Mouse (Mus musculus): Measurements from ENCODE around the gene Isca1. TPM values are rescaled to one million over a fixed set of nuclear protein-coding genes. Genes with fewer than 3 reads are reported as not detected.
A peak's percentile ranks its signal among the peaks of the same experiment; 100 is the strongest.

The Isca1 gene
- polyA plus RNA-seq, 1 experiment from 2014 or later: 93.3 TPM

- Histone ChIP-seq H3K4me3 (no peak overlapping the region), H3K27ac (no peak overlapping the region), H3K4me1 (peaks cover 13% of the 10 kb centered on the region), H3K36me3 (replicated peaks) (peaks cover 87% of the 10 kb centered on the region), H3K27me3 (ENCODE audit: poor library complexity, severe bottlenecking) (no peaks in the 10 kb centered on the region), H3K9me3 (no peaks in the 10 kb centered on the region)
- DNase-seq (ENCODE audit: extremely low spot score, low spot score): no peak
- 88% methylated on average over 3 of the region's 3 CpGs for WGBS
Measured at GRCm38 (mm10) chr13:59775168-59775567, 5.6 kb upstream of the Isca1 start.

GRCm38 (mm10) chr13:59771257-59771656 is 1.6 kb upstream of the Isca1 start:
- Histone ChIP-seq H3K36me3 (replicated peaks) (peaks cover 58% of the 10 kb centered on the region), H3K9me3 (no peaks in the 10 kb centered on the region), H3K27ac (peak overlapping the region; percentile 91; the same call in 1 of the 2 replicates), H3K4me3 (peak overlapping the region; percentile 94; the same call in 1 of the 2 replicates), H3K4me1 (peaks cover 41% of the 10 kb centered on the region), H3K27me3 (ENCODE audit: poor library complexity, severe bottlenecking) (no peaks in the 10 kb centered on the region)
- DNase-seq (ENCODE audit: extremely low spot score, low spot score): no peak
- 74% methylated on average over 9 of the region's 9 CpGs for WGBS

- WGBS: 75% methylated on average over 9 of the region's 9 CpGs
- H3K36me3 ChIP-seq (replicated peaks): peaks cover 54% of the 10 kb centered on the region
- no peak for DNase-seq (ENCODE audit: extremely low spot score, low spot score)
- H3K9me3 ChIP-seq: no peaks in the 10 kb centered on the region
- peaks cover 45% of the 10 kb centered on the region for H3K4me1 ChIP-seq
- peak overlapping the region; percentile 91 for H3K27ac ChIP-seq
- peak overlapping the region; percentile 94 for H3K4me3 ChIP-seq
- H3K27me3 ChIP-seq (ENCODE audit: poor library complexity, severe bottlenecking): no peaks in the 10 kb centered on the region
Measured at GRCm38 (mm10) chr13:59770847-59771246, 1.2 kb upstream of the Isca1 start.

- Histone ChIP-seq H3K27me3 (ENCODE audit: poor library complexity, severe bottlenecking) (no peaks in the 10 kb centered on the region), H3K9me3 (no peaks in the 10 kb centered on the region), H3K36me3 (replicated peaks) (peaks cover 47% of the 10 kb centered on the region), H3K4me1 (peaks cover 49% of the 10 kb centered on the region), H3K4me3 (peak overlapping the region; percentile 94), H3K27ac (peak overlapping the region; percentile 91)
- WGBS: under 1% methylated on average over 28 of the region's 28 CpGs
- DNase-seq (ENCODE audit: extremely low spot score, low spot score): peak; percentile 90
Measured at GRCm38 (mm10) chr13:59770164-59770562, 553 bp upstream of the Isca1 start.

GRCm38 (mm10) chr13:59768531-59768930 is 1.1 kb downstream of the Isca1 start:
- no peak for DNase-seq (ENCODE audit: extremely low spot score, low spot score)
- H3K9me3 ChIP-seq: no peaks in the 10 kb centered on the region
- peak overlapping the region; percentile 94 for H3K4me3 ChIP-seq
- peaks cover 49% of the 10 kb centered on the region for H3K4me1 ChIP-seq
- no peaks in the 10 kb centered on the region for H3K27me3 ChIP-seq (ENCODE audit: poor library complexity, severe bottlenecking)
- 55% methylated on average over 13 of the region's 13 CpGs for WGBS
- H3K36me3 ChIP-seq (replicated peaks): peaks cover 37% of the 10 kb centered on the region
- H3K27ac ChIP-seq: peak overlapping the region; percentile 91; the same call in 1 of the 2 replicates

- Histone ChIP-seq H3K36me3 (replicated peaks) (peaks cover 37% of the 10 kb centered on the region), H3K27me3 (ENCODE audit: poor library complexity, severe bottlenecking) (no peaks in the 10 kb centered on the region), H3K4me1 (peaks cover 49% of the 10 kb centered on the region), H3K4me3 (peak overlapping the region; percentile 19), H3K9me3 (no peaks in the 10 kb centered on the region), H3K27ac (no peak overlapping the region)
- no peak for DNase-seq (ENCODE audit: extremely low spot score, low spot score)
- 84% methylated on average over 11 of the region's 11 CpGs for WGBS
Measured at GRCm38 (mm10) chr13:59766786-59767515, 2.7 kb downstream of the Isca1 start.

- WGBS: 95% methylated on average over 7 of the region's 7 CpGs
- no peaks in the 10 kb centered on the region for H3K9me3 ChIP-seq
- no peaks in the 10 kb centered on the region for H3K27me3 ChIP-seq (ENCODE audit: poor library complexity, severe bottlenecking)
- H3K4me1 ChIP-seq: peaks cover 23% of the 10 kb centered on the region
- no peak overlapping the region for H3K4me3 ChIP-seq
- H3K27ac ChIP-seq: no peak overlapping the region
- no peak for DNase-seq (ENCODE audit: extremely low spot score, low spot score)
- H3K36me3 ChIP-seq (replicated peaks): peaks cover 69% of the 10 kb centered on the region
Measured at GRCm38 (mm10) chr13:59762791-59763190, 6.8 kb downstream of the Isca1 start.

GRCm38 (mm10) chr13:59756906-59757305 is 12.7 kb downstream of the Isca1 start:
- no peak overlapping the region for H3K27ac ChIP-seq
- H3K9me3 ChIP-seq: no peaks in the 10 kb centered on the region
- no peak for DNase-seq (ENCODE audit: extremely low spot score, low spot score)
- H3K36me3 ChIP-seq (replicated peaks): peaks cover 78% of the 10 kb centered on the region
- WGBS: 94% methylated on average over 7 of the region's 7 CpGs
- no peaks in the 10 kb centered on the region for H3K4me1 ChIP-seq
- no peaks in the 10 kb centered on the region for H3K27me3 ChIP-seq (ENCODE audit: poor library complexity, severe bottlenecking)
- H3K4me3 ChIP-seq: no peak overlapping the region

- Histone ChIP-seq H3K36me3 (replicated peaks) (peaks cover 18% of the 10 kb centered on the region), H3K4me3 (no peak overlapping the region), H3K27ac (no peak overlapping the region), H3K4me1 (0 out of 2 replicates have a peak, but pooled peaks cover 4% of the 10 kb centered on the region), H3K27me3 (ENCODE audit: poor library complexity, severe bottlenecking) (no peaks in the 10 kb centered on the region), H3K9me3 (no peaks in the 10 kb centered on the region)
- whole genome bisulfite sequencing: 77% methylated on average over 12 of the region's 12 CpGs
- no peak for DNase-seq (ENCODE audit: extremely low spot score, low spot score)
Measured at GRCm38 (mm10) chr13:59750310-59750709, 19.3 kb downstream of the Isca1 start.

- Histone ChIP-seq H3K4me3 (no peak within 1 kb of the TSS), H3K4me1 (0 out of 2 replicates have a peak, but pooled peaks cover 4% of the 10 kb centered on the region), H3K27ac (no peak within 1 kb of the TSS), H3K27me3 (ENCODE audit: poor library complexity, severe bottlenecking) (no peaks in the 10 kb centered on the region), H3K36me3 (replicated peaks) (no peaks in the 10 kb centered on the region), H3K9me3 (no peaks in the 10 kb centered on the region)
- DNase-seq (ENCODE audit: extremely low spot score, low spot score): no peak
- WGBS: 84% methylated on average over 9 of the region's 9 CpGs
Measured at GRCm38 (mm10) chr13:59746711-59747110, 22.9 kb downstream of the Isca1 start, which contains the start of gene 1700014D04Rik. Gene 1700014D04Rik, minus strand, starts transcription at chr13:59746752.

GRCm38 (mm10) chr13:59746164-59746563 is 23.4 kb downstream of the Isca1 start:
- Histone ChIP-seq H3K4me1 (0 out of 2 replicates have a peak, but pooled peaks cover 4% of the 10 kb centered on the region), H3K9me3 (no peaks in the 10 kb centered on the region), H3K27me3 (ENCODE audit: poor library complexity, severe bottlenecking) (no peaks in the 10 kb centered on the region), H3K36me3 (replicated peaks) (no peaks in the 10 kb centered on the region), H3K27ac (no peak overlapping the region), H3K4me3 (no peak overlapping the region)
- no peak for DNase-seq (ENCODE audit: extremely low spot score, low spot score)
- WGBS: 69% methylated on average over 6 of the region's 6 CpGs

- H3K27me3 ChIP-seq (ENCODE audit: poor library complexity, severe bottlenecking): no peaks in the 10 kb centered on the region
- H3K4me3 ChIP-seq: no peak overlapping the region
- no peak for DNase-seq (ENCODE audit: extremely low spot score, low spot score)
- 86% methylated on average over 6 of the region's 6 CpGs for WGBS
- no peaks in the 10 kb centered on the region for H3K9me3 ChIP-seq
- H3K36me3 ChIP-seq (replicated peaks): no peaks in the 10 kb centered on the region
- no peak overlapping the region for H3K27ac ChIP-seq
- H3K4me1 ChIP-seq: no peaks in the 10 kb centered on the region
Measured at GRCm38 (mm10) chr13:59745462-59745861, 24.1 kb downstream of the Isca1 start.

- H3K36me3 ChIP-seq (replicated peaks): no peaks in the 10 kb centered on the region
- no peaks in the 10 kb centered on the region for H3K9me3 ChIP-seq
- no peak for DNase-seq (ENCODE audit: extremely low spot score, low spot score)
- no peak overlapping the region for H3K27ac ChIP-seq
- WGBS: 85% methylated on average over 10 of the region's 10 CpGs
- no peaks in the 10 kb centered on the region for H3K27me3 ChIP-seq (ENCODE audit: poor library complexity, severe bottlenecking)
- no peak overlapping the region for H3K4me3 ChIP-seq
- H3K4me1 ChIP-seq: no peaks in the 10 kb centered on the region
Measured at GRCm38 (mm10) chr13:59741697-59742096, 27.9 kb downstream of the Isca1 start.

Measured in forebrain, embryonic 10.5 days (tissue).